Mouse (Mus musculus) heart, adult 9 months (tissue): Measurements from ENCODE around the gene Itga9.

ENCODE experiments used
- DNase-seq, 2 experiments: peaks; one replicate each; pipeline ENCODE4 v3.0.0; 2022; ENCODE audit warnings: low spot score in 2 of 2

Itga9 gene

DNA sequence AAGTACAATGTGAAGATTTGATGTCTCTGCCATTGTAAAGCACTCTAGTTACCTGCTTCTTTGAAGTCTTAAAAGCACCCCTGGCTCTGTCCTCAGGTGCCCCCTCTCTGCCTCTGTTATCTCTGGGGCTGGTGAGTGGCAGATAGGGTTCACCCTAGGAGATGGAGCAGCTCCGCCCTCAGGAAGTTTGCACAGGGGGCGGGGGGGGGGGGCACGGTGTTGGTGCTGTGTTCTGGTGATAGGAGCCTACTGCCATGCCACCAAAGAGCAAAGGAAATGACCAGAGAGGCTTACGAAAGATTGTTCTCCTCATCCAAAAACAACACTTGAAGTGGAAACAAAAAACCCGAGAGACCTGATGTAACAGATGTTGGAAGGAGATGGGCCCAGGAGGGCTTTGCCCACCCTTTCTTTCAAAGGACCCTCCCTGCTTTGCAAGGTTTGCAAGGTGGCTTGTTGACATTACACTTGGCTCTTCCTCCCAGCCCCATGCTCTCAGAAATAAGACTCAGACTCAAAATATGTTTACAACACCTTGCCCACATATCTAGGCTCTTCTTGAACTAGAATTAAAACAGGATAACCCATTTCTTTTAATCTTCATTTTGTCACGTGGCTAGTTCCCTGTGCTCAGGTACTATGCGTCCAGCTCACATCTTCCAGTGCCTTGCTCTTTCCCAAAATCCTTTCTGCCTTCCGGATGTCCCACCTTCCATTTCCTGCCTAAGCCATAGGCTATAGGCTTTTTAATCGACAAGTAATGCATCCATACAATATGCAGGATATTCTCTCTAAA lies 79.9 kb downstream of the Itga9 start:
- no peak for DNase-seq

DNA sequence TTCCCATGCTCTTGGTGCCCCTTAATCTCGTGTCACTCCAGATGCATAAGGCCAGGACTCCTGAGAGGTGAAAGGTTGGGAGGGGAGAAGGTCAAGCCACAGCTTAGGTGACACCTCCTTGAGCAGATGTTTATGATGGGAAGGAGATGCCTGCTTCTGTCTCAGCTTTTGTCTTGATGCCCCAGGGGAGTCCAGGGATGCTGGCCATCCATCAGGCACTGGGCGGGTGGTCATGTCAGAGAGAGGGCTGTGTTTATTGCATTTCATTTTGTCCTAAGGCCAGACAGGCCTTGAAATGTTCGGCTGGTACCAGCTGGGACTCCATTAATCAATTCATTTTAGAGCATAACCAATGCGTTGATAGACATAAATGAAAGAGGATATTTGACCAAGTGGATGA lies 81.8 kb downstream of the Itga9 start:
- no peak for DNase-seq

DNA sequence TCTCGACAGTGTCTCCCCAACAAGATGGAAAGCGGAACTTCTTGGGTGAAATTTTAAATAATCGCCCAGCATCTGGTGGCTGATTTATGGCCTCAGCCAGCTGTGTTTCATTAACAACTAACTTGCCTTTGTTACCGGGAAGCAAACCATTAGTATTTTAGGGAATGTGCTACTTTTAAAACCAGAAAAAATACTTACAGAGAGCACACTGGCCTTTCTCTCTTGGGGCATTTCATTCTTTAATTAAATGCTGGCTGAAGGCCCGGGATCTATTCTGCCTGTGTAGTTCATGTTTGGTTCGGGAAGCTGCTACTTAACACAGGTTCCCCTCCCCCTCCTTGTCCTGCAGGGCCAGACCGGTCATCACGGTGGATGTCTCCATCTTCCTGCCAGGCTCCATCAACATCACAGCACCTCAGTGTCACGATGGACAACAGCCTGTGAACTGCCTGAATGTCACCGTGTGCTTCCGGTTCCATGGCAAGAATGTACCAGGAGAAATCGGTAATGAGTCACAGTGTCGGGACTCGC lies 82.5 kb downstream of the Itga9 start:
- DNase-seq = no peak

DNA sequence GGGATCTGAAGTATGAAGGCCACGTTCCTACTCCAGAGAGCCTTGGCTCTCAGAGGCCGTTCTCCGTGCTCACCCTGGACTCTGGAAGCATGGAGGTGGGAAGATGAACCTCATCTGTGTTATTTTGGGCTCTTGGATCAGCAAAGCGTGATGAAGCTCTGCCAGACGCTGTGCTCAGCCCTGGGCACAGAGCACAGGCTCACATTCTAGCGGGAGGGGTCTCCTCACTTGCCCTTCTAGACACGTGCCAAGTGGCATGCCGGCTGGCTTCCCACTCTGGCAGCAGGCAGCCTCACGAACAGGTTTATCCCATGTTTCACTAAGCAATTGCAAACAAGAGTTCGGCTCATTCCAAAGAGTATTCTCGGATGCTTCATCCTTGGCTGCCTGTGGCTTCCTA lies 86.8 kb downstream of the Itga9 start:
- peak; percentile 66 to 79 for DNase-seq

DNA sequence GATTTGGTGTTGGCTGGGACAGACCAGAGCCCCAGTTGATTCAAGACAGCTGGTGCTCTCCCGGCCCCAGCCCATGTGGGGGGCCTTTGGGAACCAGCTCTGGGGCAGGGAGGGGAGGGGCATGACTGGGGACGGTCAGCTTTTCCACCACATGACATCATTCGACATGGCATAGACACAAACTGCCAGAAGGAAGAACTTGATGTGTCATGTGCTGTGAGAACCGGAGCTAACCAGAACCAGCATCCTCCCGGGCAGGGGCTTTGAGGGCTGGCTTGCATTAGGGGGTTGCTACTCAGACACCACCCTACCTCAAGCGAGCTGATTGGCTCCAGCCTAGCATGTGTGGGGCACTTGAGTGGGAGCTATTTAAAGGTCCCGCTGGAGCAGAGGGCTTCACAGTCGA lies 87.9 kb downstream of the Itga9 start:
- peak in 1 of 2 experiments; percentile 51 for DNase-seq

DNA sequence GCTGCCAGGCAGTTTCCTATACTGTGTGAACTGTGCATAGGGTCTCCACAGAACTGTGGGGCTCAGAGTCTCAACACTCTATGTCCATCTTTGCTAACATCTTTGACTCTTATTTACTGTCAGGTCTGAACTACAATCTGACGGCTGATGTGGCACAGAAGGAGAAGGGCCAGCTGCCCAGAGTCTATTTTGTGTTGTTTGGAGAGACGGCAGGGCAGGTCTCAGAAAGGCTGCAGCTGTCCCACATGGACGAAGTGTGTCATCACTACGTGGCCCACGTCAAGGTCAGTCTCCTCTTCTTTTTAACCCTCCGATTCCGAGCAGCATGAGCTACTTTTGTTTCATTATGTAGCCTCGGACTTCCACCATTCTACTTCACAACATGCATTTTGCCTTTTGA lies 91.7 kb downstream of the Itga9 start:
- no peak for DNase-seq

DNA sequence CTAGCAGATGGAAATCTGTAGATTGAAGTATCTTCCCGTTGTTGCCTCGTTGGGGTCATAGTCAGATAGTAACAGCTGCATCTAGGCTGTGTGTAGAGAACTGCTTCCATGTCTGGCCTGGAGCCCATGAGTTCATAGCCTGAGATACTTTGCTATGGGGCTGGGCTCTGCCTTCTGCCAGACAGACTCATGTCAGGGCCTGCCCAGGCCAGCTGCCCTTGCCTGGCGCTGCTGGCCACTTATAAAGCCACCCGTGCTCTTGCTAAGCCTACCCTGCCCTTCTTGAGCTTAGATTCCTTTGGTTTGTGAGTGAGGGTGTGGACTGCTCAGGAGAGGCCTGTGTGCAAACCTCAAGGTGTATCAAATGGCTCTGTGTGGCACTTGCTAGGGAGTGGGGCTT lies 93.2 kb downstream of the Itga9 start:
- DNase-seq = no peak

DNA sequence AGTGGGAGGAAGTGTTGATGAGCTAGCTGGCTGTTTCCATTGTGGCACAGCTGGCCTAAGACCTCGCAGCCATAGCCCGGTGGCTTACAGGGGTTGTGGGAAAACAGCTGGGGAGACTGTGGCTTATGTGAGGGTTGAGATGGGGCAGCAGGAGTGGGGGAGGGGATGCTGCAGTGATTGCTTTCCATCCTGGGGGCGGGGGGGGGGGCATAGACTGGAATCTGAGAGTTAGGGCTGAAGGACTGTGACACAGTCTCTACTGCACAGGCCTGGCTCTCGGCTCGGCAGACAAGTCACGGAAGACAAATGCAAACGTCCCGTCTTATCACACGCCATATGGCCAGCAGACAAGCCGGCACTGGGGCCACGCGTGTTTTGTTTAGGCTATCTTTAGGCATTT lies 94.4 kb downstream of the Itga9 start:
- no peak for DNase-seq

DNA sequence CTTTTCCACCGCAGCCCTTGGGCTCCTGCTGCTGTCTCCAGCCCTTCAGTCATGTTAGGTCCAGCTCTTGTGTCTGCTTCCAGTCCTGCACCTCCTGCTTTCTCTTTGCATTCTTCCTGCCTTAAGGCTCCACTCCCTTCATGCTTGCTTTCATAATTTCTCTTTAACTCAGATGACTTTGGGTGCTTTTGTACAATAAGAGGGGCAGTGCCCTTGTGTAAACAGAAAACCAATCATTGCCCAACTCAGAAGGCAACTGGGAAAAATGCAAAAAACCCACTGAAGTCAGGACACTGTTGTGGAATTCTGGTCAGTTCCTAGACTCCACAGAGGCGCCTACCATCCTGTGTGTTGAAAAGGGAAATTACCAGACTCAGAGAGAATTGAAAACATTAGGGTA lies 95.3 kb downstream of the Itga9 start:
- DNase-seq = no peak

DNA sequence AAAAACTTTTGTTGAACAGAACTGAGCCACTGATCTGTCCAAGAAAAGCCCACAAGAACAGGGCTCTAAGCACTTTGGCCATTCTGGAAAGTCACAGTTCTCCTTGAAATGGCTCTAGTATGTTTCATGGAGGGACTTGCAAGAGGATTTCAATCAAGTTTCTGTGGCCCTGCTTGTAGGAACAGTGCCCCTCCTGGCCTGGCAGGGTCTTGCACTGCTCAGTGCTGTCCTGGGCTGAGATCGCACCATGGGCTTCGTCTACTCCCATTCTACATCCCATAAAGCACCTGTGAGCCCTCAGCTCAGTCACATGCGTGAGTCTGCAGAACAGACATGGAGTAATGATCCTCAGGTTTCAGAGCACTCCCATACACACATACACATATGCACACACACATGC lies 96.7 kb downstream of the Itga9 start:
- no peak for DNase-seq

DNA sequence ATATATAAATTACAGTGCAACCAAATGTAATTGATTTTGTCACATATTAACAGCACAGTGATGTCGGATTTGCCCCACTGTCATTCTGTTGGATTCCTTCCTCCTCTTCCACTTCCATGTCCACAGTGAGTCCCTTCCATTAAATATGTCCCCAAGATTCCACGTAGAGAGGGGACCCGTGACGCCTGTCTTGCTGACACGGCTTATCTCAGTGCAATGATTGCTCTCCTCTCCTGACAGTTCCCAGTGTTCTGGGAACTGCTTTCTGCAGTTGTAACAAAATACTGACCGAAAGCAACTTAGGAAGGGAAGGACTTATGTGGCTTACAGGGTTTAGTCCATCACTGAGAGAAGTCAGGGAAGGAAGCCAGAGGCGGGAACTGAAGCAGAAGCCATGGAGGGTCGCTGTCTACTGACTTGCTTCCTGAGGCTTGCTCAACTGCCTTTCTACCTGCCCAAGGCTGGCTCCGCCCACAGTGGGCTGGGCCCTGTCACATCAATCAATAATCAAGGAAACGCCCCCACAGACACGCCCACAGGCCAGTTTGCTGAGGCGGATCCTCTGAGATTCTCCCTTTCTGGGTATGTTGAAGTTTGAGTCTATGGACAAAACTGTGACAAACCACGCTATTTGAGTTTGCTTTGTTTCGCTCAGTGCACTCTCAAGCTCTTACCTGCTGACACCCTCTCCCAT lies 99.0 kb downstream of the Itga9 start:
- DNase-seq = no peak

DNA sequence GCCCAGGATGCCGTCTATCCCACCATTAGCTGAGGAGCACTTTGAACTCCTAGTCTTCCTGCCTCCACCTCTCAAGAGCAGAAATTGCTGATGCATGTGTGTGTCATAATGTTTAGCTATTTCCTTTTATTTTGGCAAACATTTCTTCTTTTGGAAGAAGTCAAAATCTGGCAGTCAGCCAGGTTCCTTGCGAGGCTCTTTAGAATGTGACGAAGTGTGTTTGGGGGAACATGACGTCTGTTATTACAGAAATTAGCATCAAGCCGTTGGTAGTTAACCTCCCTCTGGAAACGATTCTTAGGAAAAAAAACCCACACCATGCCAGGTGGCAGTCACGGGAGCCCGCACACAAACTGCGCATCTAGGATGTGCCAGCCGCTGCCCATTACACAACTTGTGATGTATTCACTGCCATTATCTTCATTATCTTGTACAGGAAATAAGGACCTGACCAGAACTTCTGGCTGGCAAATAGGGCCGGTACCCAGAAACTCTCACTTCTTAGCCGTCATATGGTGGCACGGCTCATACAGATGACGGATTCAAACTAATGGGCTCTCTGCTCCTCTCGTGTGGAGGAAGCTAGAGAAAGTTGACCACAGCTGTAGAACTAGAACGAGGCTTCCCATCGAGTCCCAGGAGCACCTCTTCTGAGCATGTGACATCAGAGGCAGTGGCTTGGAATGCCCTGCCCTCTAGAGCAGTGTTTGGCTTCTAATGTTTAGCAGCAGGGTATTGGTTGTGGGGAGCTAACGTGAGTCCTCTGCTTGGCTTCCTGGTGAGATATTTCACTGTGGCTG lies 99.9 kb downstream of the Itga9 start:
- no peak for DNase-seq

DNA sequence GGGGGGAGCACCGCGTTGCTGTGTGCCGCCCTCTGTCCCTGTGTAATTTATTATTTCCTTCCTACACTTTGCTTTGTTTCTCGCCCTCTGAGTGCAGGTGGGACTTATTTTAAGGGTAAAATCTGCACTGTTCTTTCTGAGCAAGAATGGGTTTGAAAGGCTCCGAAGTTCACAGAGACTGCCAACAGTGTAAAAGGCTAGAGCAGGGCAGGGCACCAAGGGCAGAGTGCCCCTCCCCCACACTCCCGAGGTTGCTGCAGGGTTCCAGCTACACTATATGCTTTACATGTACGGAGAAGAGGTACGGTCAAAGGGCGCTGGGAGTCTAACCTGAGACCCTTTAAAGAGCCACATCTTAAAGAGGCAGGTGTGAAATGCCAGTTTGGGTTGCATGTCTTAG lies 104.1 kb downstream of the Itga9 start:
- DNase-seq = no peak

DNA sequence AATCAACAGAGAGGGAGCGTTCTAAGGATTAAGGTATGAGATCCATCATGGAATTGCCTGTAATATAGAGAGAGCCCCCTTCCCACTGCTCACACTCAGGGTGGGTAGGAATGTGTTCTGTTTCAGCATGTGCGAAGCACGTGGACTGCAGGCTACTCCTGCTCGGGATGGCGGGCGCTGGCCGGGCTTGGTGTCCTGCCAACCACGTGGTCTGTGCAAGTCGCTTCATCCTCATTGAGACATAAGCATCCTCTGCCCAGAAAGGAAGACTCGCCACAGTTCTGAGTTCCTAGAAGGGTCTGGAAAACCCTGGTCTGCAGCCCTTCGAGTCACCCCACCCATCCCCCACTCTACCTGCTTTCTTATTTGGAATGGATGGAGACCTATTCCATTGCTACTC lies 105.3 kb downstream of the Itga9 start:
- no peak for DNase-seq

DNA sequence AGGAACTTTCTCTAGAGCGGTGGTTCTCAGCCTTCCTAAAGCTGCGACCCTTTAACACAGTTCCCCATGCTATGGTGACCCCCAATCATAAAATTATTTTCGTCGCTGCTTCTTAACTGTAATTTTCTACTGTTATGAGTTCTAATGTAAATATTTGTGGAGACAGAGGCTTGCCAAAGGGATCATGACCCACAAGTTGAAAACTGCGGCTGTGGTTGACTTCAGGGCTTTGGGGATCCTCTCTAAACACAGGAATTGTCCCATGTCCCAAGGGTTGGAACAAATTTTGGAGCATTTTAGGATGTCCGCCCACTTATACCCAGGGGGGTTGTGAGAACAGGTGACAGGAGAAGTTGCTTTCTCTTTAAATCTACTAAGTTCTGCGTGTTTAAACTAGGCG lies 107.0 kb downstream of the Itga9 start:
- DNase-seq = no peak

DNA sequence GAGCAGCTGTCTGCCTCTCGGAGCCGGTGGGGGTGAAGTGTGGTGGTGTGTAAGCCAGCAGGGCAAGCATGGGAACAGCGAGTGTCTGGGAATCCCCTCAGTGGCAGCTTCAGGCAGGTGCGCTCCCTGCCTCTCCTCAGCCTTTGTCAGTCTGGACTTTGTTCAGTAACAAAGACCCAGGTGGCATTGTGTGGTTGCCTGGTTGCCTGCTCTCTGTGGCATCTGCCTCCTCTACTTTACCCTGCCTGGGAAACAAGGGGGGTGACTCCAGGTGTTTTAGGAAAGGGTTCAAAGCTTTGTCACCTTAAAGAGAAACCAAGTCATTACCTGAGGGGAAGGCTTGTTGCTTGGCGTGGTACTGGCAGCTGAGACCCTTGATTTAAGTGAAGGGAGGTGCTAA lies 108.0 kb downstream of the Itga9 start:
- no peak for DNase-seq

DNA sequence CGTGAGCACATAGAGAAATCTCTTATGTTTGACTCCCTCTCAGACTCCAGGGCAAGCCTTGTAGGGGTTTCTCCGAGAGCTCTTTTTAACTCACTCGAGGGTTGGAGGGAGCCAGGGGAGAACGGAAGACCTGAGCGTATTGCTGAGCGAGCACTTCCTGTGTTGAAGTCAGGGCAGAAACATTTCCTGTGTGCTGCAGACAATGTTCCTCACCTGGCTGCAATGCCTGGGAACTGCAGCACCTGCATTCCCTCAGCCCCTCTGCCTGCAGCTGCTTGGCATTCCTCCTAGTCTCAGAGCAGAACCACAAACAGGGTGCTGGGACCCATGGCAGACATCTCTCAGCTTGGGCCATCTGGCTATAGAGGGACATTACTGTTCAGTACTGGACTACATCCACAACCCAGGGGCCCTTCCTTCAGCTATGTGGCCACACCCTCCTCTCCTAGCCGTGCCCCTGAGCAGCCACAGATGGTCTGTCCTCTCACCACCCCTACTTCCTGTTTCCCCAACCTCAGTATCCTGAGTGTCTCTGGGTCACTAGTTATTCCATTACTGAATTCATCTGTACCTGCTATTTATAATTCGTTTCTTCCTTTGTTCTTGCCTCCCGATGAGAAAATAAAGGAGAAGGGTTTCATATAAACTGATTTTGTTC lies 109.6 kb downstream of the Itga9 start:
- no peak for DNase-seq

DNA sequence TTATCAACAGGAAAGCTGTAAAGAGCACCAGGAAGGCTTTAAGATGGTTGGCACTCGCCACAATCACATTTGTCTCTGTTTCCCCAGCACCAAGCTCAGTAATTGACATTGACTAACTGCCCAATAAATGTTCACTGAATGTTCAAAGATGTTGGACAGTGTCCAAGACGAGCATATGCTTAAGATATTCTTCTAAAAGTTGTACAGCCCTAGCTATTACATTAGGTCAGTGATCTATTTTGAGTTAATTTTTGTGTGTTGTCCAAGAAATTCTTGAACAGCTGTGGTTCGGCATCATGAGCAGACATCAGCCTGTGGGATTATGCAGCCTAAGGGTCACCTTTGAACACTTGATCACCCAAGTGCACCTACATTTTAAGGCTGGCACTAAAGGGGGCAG lies 110.9 kb downstream of the Itga9 start:
- DNase-seq = peak; percentile 51 to 61

DNA sequence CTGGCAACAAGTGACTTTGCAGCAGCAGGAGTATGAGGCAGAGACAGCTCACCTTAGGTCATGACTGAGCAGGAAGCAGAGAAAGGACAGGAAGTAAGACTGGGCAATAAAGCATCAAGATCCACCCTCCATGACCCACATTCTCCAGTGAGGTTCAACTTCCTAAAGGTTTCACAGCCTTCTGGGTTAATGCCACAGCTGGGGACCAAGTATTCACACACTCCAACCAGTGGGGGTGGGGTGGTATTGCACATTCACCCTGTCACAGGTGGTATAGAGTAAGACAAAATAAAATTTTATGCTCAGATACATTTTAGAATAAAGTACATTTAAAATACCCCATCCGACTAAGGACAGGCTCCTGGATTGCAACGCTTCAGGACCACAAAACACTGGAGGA lies 112.0 kb downstream of the Itga9 start:
- DNase-seq = no peak

DNA sequence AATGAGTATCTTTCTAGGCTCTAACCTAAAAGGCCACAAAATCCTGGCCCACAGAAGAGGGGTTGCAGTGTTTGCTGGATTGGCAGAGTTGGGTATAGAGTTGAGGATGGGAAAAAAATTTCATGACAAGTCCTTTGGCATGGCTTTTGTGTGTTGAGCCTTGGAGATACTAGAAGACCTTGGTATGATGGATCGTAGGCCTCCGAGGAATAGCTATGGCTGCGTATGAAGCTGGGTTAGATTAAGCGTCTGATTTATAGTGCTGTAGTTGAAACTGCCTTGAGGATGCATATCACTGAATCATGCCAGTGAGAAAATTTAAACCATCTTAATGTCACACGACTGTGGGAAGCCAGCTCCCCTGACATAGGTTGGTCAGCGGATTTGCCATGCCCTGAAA lies 114.6 kb downstream of the Itga9 start:
- no peak for DNase-seq

DNA sequence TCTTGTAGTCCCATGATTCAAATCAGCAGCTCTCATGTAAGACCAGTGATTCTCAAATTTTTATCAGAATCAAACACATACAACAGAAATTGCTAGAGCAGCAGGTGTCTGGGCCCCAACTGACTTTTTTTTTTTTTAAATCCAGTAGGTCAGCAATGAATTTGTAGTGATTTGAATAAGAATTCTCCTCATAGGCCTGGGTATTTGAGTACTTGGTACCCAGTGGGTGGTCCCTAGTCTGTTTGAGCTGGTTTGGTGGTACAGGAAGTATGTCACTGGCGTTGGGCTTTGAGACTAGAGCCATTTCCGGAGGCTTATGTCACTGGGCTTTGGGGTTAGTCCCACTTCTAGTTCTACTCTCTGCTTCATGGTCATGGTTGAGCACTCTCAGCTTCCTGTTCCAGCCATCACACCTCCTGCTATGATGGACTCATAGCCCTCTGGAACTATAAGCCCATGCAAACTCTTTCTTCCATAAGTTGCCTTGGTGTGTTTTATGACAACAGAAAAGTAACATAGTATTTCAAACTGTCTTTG lies 116.4 kb downstream of the Itga9 start:
- DNase-seq = no peak

DNA sequence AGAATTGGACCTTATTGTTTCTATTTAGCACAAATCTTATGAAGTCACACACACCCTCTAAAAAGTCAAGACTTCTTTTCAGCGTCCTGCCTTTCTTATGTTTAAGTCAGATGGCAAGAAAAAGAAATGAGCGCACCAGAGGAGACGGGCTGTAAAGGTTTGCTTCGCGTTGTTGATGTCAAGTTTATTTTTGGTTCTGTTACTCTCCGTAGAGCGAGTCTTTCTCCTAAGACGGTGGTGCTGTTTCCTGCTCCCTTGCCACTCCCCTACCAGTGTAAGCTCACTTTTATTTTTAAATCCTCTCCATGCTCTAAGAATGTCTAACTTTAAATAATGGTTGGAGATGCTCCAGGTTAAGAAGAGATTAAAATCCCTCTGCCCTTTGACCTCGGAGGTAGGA lies 118.6 kb downstream of the Itga9 start:
- DNase-seq = peak in 1 of 2 experiments; percentile 25
